Mouse (Mus musculus) CH12.LX (cell line): Measurements from ENCODE around the gene Dph2.

Source experiments
- CHD2 ChIP-seq: IDR thresholded peaks from 2 replicates; pipeline ENCODE4 v1.6.1; 2011; ENCODE audit warnings: low read length, improper control_type of control experiment
- CTCF ChIP-seq, 2 experiments: IDR thresholded peaks in 1 of 2; conservative IDR thresholded peaks in 1 of 2; 2 replicates each; pipeline ENCODE4 v1.5.1; 2011 to 2012; ENCODE audit warnings: low read depth in 2 of 2, low read length in 2 of 2, improper control_type of control experiment in 1 of 2, inconsistent platforms in 1 of 2, mild to moderate bottlenecking in 1 of 2, moderate library complexity in 1 of 2
- ETS1 ChIP-seq: conservative IDR thresholded peaks from 2 replicates; pipeline ENCODE4 v1.6.1; 2012; ENCODE audit warnings: low read depth, mild to moderate bottlenecking, inconsistent platforms, low read length, improper control_type of control experiment, moderate library complexity
- MAX ChIP-seq: IDR thresholded peaks from 2 replicates; pipeline ENCODE4 v1.6.1; 2011; ENCODE audit warnings: low read length, improper control_type of control experiment
- POLR2A ChIP-seq: IDR thresholded peaks from 2 replicates; pipeline ENCODE4 v1.6.1; 2011; ENCODE audit warnings: low read depth, mild to moderate bottlenecking, improper control_type of control experiment, low read length
- TCF12 ChIP-seq: IDR thresholded peaks from 2 replicates; pipeline ENCODE4 v1.6.1; 2014; ENCODE audit warnings: low read depth, mild to moderate bottlenecking, inconsistent platforms, low read length, improper control_type of control experiment
- ZMIZ1 ChIP-seq: IDR thresholded peaks from 2 replicates; pipeline ENCODE4 v1.6.1; 2012; ENCODE audit warnings: low read depth, mild to moderate bottlenecking, inconsistent platforms, low read length, improper control_type of control experiment

DNA sequence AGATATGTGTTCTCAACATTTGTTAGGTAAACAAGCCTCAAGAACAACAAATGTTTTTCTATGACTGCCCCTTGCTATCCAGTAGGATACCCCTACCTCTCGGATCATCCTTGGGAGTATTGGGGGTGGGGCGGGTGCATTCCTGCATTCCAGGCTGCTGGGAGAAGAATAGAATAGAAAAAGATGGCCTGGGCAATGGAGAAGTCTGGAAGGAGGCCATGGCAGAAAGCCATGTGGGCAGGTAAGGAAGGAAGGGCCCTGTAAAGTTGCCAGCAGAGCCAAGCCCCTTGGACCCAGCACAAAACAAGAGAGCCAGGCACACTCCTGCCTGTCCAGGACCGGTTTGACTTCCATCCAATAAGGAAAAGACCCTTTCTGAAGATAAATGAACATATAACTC lies 21.6 kb upstream of the Dph2 start:
- TF ChIP-seq CTCF (conservative IDR thresholded peaks at IDR 0.05 in 1 of 2, IDR thresholded peaks at IDR 0.05 in 1 of 2; ENCODE audit: low read depth in 2 of 2, low read length in 2 of 2) (no peak), POLR2A (no peak), MAX (no peak), TCF12 (no peak), ZMIZ1 (no peak), ETS1 (no peak), CHD2 (no peak)
